Mouse (Mus musculus): ENCODE data around the gene Btg4.
"Not testable (repeated sequence)": the region's sequence is repeated elsewhere in the genome, so short reads cannot be mapped to it uniquely, and the experiment has no call there.

The Btg4 gene

GRCm38 (mm10) chr9:51093697-51094096 is 33.0 kb downstream of the Btg4 start:
- DNase-seq, result no peak

GRCm38 (mm10) chr9:51096306-51096705 is 35.6 kb downstream of the Btg4 start:
- no peak for DNase-seq

GRCm38 (mm10) chr9:51101756-51102425 is 41.2 kb downstream of the Btg4 start, which contains the start of gene 4833427G06Rik:
Gene 4833427G06Rik, minus strand, starts transcription at chr9:51102078.
- DNase-seq, result peak; percentile 83

GRCm38 (mm10) chr9:51102963-51103807 is 42.5 kb downstream of the Btg4 start:
- peak; percentile 65 for DNase-seq

- DNase-seq, result peak; percentile 73
Observed at GRCm38 (mm10) chr9:51103808-51104514, 43.3 kb downstream of the Btg4 start.

GRCm38 (mm10) chr9:51105751-51106150 is 45.0 kb downstream of the Btg4 start:
- DNase-seq, result no peak

GRCm38 (mm10) chr9:51114767-51115166 is 54.1 kb downstream of the Btg4 start:
- no peak for DNase-seq

GRCm38 (mm10) chr9:51136985-51137384 is 76.3 kb downstream of the Btg4 start:
- DNase-seq, result peak; percentile 30

- no peak for DNase-seq
Observed at GRCm38 (mm10) chr9:51137432-51137831, 76.7 kb downstream of the Btg4 start.

GRCm38 (mm10) chr9:51137836-51138235 is 77.1 kb downstream of the Btg4 start:
- DNase-seq, result no peak

- DNase-seq, result no peak
Observed at GRCm38 (mm10) chr9:51138301-51138700, 77.6 kb downstream of the Btg4 start.

GRCm38 (mm10) chr9:51139401-51139800 is 78.7 kb downstream of the Btg4 start:
- DNase-seq, result not testable (repeated sequence)

GRCm38 (mm10) chr9:51140711-51141110 is 80.0 kb downstream of the Btg4 start:
- no peak for DNase-seq

- no peak for DNase-seq
Observed at GRCm38 (mm10) chr9:51143437-51143836, 82.7 kb downstream of the Btg4 start.

GRCm38 (mm10) chr9:51144218-51144617 is 83.5 kb downstream of the Btg4 start:
- no peak for DNase-seq

- no peak for DNase-seq
Observed at GRCm38 (mm10) chr9:51146496-51146895, 85.8 kb downstream of the Btg4 start.

- no peak for DNase-seq
Observed at GRCm38 (mm10) chr9:51147294-51147693, 86.6 kb downstream of the Btg4 start.

- peak; percentile 86 for DNase-seq
Observed at GRCm38 (mm10) chr9:51152079-51152752, 91.5 kb downstream of the Btg4 start.

GRCm38 (mm10) chr9:51161771-51162388 is 101.2 kb downstream of the Btg4 start:
- peak; percentile 86 for DNase-seq

- no peak for DNase-seq
Observed at GRCm38 (mm10) chr9:51163989-51164388, 103.3 kb downstream of the Btg4 start.

GRCm38 (mm10) chr9:51165312-51166180 is 104.8 kb downstream of the Btg4 start, which contains the start of gene Gm32742:
Gene Gm32742, minus strand, starts transcription at chr9:51165517.
- DNase-seq, result no peak

All from retina, postnatal 1 day (tissue).